Mouse (Mus musculus) lung, embryonic 14.5 days (tissue): Measurements from ENCODE around the gene Trim16. TPM values are rescaled to one million over a fixed set of nuclear protein-coding genes. Genes with fewer than 3 reads are reported as not detected.

ENCODE experiments used
- ATAC-seq: fragments of 200-750 bp; cut with Nextera tagmentation; 2 replicates; pipeline ENCODE4 v1.8.0; 2017; ENCODE audit warnings: mild to moderate bottlenecking, moderate TSS enrichment, moderate library complexity; ENCODE audit not compliant: insufficient read depth
- DNase-seq: peaks from one replicate; pipeline ENCODE4 v3.0.0-alpha.2; 2015
- H3K27ac ChIP-seq: fragments of 300-500 bp; sonication (generic); 2 replicates; pipeline ENCODE4 v1.5.1; 2014; ENCODE audit warnings: low read depth, mild to moderate bottlenecking, moderate library complexity
- H3K27me3 ChIP-seq: fragments of 300-500 bp; sonication (generic); 2 replicates; pipeline ENCODE4 v1.6.1; 2014; ENCODE audit warnings: low read length, control low read depth; ENCODE audit not compliant: insufficient read depth
- H3K36me3 ChIP-seq: fragments of 300-500 bp; sonication (generic); 2 replicates; pipeline ENCODE4 v1.6.1; 2014; ENCODE audit warnings: control low read depth; ENCODE audit not compliant: insufficient read depth
- H3K4me1 ChIP-seq: fragments of 300-500 bp; sonication (generic); 2 replicates; pipeline ENCODE4 v1.6.1; 2014; ENCODE audit warnings: antibody characterized with exemption, control low read depth; ENCODE audit not compliant: insufficient read depth
- H3K4me2 ChIP-seq: fragments of 300-500 bp; sonication (generic); 2 replicates; pipeline ENCODE4 v1.6.1; 2014; ENCODE audit warnings: mild to moderate bottlenecking
- H3K4me3 ChIP-seq: fragments of 300-500 bp; sonication (generic); 2 replicates; pipeline ENCODE4 v1.5.1; 2014; ENCODE audit warnings: low read depth, low read length
- H3K9ac ChIP-seq: fragments of 300-500 bp; sonication (generic); 2 replicates; pipeline ENCODE4 v1.6.1; 2014
- H3K9me3 ChIP-seq: fragments of 300-500 bp; sonication (generic); 2 replicates; pipeline ENCODE4 v1.6.1; 2016; ENCODE audit warnings: low read depth, low read length, control low read depth
- CTCF ChIP-seq: IDR thresholded peaks from 2 replicates; pipeline ENCODE4 v1.5.1; 2016; ENCODE audit warnings: antibody characterized with exemption, low read depth
- WGBS: fragments of 180-500 bp; shearing (Covaris S2); extraction: QIAGEN DNeasy Blood & Tissue Kit; methylation state at CpG from one replicate; pipeline ENCODE4 v1.1.7; 2014; 5-methylcytosine and 5-hydroxymethylcytosine counted together
- polyA plus RNA-seq: library from polyadenylated mRNA; unstranded; fragments of >200 nt; fragmentation: Nextera tagmentation; extraction: Ambion mirVana; gene quantifications from 2 replicates; pipeline ENCODE4 v1.2.1, GENCODE M21; 2014

Gene Trim16
- polyA plus RNA-seq, 1 experiment from 2014 or later, result 18.0 TPM

DNA sequence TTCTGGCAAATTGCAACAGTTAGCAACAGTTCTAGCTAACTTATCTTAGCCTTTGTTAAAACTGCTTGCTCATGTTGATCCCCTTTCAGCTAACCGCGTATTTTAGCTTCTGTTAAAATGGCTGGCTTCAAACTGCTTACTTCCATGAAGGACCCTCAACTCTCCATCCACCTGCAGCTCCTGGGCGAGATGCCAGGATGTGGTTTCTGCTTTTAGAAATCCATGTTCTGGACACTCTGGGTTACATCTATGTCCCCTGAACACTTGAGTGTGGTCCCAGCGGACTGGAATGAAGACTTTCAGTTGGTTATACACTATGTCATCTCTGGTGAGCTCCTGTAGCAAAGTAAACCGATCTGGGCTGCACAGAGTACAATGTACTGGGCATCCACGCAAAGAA lies 7.8 kb upstream of the Trim16 start:
- no peak for ATAC-seq
- Histone ChIP-seq H3K4me3 (no peak overlapping the region), H3K9ac (no peak overlapping the region), H3K9me3 (no peaks in the 10 kb centered on the region), H3K27ac (no peak overlapping the region), H3K27me3 (no peaks in the 10 kb centered on the region), H3K4me2 (no peak overlapping the region), H3K4me1 (peaks cover 10% of the 10 kb centered on the region; the same call in 1 of the 2 replicates), H3K36me3 (no peaks in the 10 kb centered on the region)
- TF ChIP-seq CTCF, result no peak
- WGBS, result 72% methylated on average over 6 of the region's 6 CpGs
- no peak for DNase-seq

DNA sequence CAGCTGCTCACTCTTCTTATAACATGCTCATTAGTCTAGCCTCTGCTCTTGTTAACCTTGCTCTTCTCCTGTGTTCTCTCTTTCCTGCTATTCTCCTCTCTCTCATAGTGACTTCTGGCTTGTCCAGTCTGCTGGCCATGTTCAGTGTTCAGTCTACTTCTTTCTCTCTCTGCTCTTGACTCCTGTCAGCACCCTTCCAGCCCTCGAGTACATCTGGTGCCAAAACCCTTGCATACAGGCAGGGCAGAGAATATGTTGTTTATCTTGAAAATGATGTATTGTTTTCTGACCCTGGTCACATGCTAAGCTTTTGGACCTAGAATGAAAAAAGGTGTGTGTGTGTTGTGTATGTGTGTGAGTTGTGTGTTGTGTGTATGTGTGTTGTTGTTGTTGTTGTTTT lies 6.5 kb upstream of the Trim16 start:
- no peak for TF ChIP-seq CTCF
- Histone ChIP-seq H3K4me1 (peaks cover 10% of the 10 kb centered on the region; the same call in 1 of the 2 replicates), H3K9ac (no peak overlapping the region), H3K27ac (no peak overlapping the region), H3K4me2 (no peak overlapping the region), H3K27me3 (no peaks in the 10 kb centered on the region), H3K9me3 (no peaks in the 10 kb centered on the region), H3K36me3 (no peaks in the 10 kb centered on the region), H3K4me3 (no peak overlapping the region)
- WGBS, result 17% methylated on average over 1 of the region's 1 CpGs
- DNase-seq, result no peak
- no peak for ATAC-seq

DNA sequence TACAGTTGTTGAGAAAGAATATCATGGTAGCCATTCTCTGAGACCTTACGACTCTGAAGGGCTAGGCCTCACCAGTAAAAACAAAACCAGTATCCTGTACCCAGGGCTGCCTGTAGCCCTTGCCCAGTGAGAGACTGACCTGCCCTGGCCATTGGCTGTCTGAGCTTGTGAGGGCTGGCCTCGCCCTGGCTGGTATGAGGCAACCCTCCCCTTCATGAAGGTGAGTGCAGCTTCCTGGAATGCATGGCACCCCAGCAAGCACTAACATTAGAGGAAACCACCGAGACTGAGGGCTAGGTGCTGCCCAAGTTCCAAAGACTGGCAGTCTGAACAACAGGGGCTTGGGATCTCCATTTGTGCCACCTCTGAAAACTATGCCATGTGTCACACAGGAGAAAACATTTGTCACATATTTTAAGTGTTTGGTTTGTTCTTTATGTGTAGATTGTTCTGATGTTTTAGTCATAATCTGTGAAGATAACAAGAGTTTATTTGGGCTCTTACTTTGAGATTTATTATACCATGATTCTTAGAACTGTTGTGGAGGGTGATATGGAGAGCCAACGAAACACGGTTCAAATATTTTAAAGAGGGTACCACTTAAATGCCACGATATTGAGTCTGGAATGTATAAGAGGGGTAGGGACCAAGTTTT lies 5.9 kb upstream of the Trim16 start:
- peak overlapping the region; percentile 37 for H3K27ac ChIP-seq
- 50% methylated on average over 6 of the region's 6 CpGs for WGBS

DNA sequence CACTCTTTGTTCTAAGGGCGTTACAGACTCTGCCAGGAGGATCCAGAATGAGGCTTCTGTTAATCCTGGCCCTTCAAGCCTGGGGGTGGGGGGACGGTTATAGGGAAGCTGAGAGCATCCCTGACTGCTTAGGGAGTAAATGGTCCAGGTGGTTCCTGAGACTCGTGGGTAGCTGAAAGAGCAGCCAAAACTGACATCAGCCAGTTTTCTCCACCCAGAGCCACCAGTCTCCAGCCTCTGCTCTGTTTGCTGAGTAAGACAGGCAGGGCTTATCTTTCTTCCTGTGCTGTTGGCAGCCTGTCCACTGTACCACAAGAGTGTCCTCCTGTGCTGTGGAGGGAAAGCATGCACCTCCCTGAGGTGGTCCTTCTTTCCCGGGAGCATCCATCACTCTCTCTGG lies 5.4 kb upstream of the Trim16 start:
- 43% methylated on average over 4 of the region's 4 CpGs for WGBS

More for the DNA sequence above, 5.9 kb upstream of the Trim16 start:
- peak; percentile 44; the same call in 1 of the 2 replicates for ATAC-seq
- Histone ChIP-seq H3K9ac (no peak overlapping the region), H3K4me2 (no peak overlapping the region), H3K27me3 (no peaks in the 10 kb centered on the region), H3K36me3 (no peaks in the 10 kb centered on the region), H3K4me1 (peaks cover 12% of the 10 kb centered on the region; the same call in 1 of the 2 replicates), H3K9me3 (no peaks in the 10 kb centered on the region), H3K4me3 (no peak overlapping the region)
- DNase-seq, result peak; percentile 34
- no peak for TF ChIP-seq CTCF

DNA sequence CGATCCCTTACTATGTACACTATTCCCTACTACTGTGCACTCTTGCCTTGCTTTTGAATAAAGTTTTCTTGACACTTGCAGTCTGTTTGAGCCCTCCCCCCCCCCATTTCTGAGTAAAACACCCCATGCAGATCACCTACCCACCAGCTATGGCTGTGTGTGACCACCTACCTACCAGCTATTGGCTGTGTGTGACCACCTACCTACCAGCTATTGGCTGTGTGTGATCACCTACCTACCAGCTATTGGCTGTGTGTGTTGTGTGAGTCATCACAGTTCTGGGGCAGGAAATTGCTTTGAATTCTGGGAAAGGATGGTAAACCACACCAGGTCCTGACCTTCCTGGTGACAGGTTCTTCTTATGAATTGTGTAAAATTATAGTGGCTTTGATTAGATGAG lies 4.6 kb upstream of the Trim16 start:
- no peak for ATAC-seq
- Histone ChIP-seq H3K27me3 (no peaks in the 10 kb centered on the region), H3K4me1 (peaks cover 17% of the 10 kb centered on the region; the same call in 1 of the 2 replicates), H3K4me3 (no peak overlapping the region), H3K9ac (no peak overlapping the region), H3K36me3 (no peaks in the 10 kb centered on the region), H3K27ac (no peak overlapping the region), H3K4me2 (no peak overlapping the region), H3K9me3 (no peaks in the 10 kb centered on the region)
- 87% methylated on average over 1 of the region's 1 CpGs for WGBS
- no peak for TF ChIP-seq CTCF
- no peak for DNase-seq

More for the DNA sequence above, 5.4 kb upstream of the Trim16 start:
- Histone ChIP-seq H3K4me3 (no peak overlapping the region), H3K36me3 (no peaks in the 10 kb centered on the region), H3K27ac (peak overlapping the region; percentile 37; the same call in 1 of the 2 replicates), H3K9ac (no peak overlapping the region), H3K9me3 (no peaks in the 10 kb centered on the region), H3K4me1 (peaks cover 17% of the 10 kb centered on the region; the same call in 1 of the 2 replicates), H3K27me3 (no peaks in the 10 kb centered on the region), H3K4me2 (no peak overlapping the region)
- TF ChIP-seq CTCF, result no peak
- DNase-seq (no peak), ATAC-seq (no peak)

DNA sequence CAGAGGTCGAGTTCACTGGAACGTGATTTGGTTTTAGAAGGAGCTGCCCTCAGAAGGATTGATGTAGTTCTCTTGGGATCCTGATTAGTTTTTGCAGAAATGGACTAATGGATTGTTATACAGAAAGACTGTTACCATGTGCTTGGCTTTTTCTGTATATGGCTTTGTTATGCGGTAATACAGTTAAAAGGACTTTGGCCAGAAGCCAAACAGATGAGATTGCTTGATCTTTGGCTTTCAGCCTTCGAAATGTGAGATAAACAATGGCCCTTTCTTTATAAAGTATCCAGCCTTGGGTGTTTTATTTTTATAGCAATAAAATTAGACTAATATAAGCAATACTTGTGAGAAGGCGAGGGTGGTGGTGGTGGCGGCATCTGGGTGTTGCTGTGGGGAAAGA lies 3.4 kb upstream of the Trim16 start:
- no peak overlapping the region for H3K27ac ChIP-seq
- no peaks in the 10 kb centered on the region for H3K27me3 ChIP-seq
- 33% methylated on average over 6 of the region's 6 CpGs for WGBS
- H3K36me3 ChIP-seq, result no peaks in the 10 kb centered on the region
- H3K4me3 ChIP-seq, result no peak overlapping the region
- DNase-seq, result peak; percentile 67
- no peak for ATAC-seq
- H3K9ac ChIP-seq, result no peak overlapping the region
- TF ChIP-seq CTCF, result no peak
- no peak overlapping the region for H3K4me2 ChIP-seq
- H3K4me1 ChIP-seq, result peaks cover 21% of the 10 kb centered on the region; the same call in 1 of the 2 replicates
- no peaks in the 10 kb centered on the region for H3K9me3 ChIP-seq

DNA sequence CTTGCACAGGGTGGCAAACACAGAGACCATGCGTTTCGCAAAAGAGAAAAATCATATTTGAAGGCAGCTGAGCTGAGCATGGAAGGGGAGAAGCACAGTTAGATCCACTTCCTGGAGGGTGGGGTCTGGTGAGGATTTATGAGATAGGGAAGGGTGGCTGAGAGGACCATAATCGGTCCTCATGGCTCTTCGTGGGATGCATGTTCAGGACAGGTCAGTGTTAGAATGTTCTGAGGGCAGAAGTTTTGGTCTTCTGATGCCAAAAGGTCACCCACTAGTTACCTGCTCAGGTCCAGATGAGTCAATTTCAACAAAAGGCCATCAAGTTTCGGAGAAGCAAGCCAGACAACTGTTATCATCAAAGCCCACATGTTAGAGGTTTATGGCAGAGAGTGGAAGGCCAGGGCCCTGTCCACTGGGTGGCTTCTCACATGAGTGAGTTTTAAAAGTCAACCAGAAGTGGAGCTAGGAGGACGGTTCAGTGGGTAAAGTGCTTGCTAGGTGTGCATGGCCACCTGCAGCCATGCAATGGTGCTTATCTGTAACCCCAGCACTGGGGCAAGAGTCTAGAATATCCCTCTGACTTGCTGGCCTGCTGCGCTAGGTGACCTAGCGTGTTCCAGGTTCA lies 858 bp upstream of the Trim16 start:
- TF ChIP-seq CTCF, result no peak
- Histone ChIP-seq H3K27me3 (no peaks in the 10 kb centered on the region), H3K27ac (no peak overlapping the region), H3K9me3 (no peaks in the 10 kb centered on the region), H3K4me3 (no peak overlapping the region), H3K4me1 (peaks cover 18% of the 10 kb centered on the region; the same call in 1 of the 2 replicates), H3K4me2 (peak overlapping the region; percentile 82; the same call in 1 of the 2 replicates), H3K9ac (no peak overlapping the region), H3K36me3 (no peaks in the 10 kb centered on the region)
- ATAC-seq, result no peak
- DNase-seq, result no peak
- WGBS, result 84% methylated on average over 8 of the region's 8 CpGs
